Mouse (Mus musculus): ENCODE measurements around the gene Dus1l. TPM values are rescaled to one million over a fixed set of nuclear protein-coding genes. Genes with fewer than 3 reads are reported as not detected.
A peak's percentile ranks its signal among the peaks of the same experiment; 100 is the strongest.
"Not testable (repeated sequence)": the region's sequence is repeated elsewhere in the genome, so short reads cannot be mapped to it uniquely, and the experiment has no call there.

Dus1l gene
- polyA plus RNA-seq, 1 experiment from 2014 or later: 69.3 TPM

GRCm38 (mm10) chr11:120772749-120773148 is 23.5 kb downstream of the Dus1l start:
- Histone ChIP-seq H3K9me3 (replicated peaks; ENCODE audit: control insufficient read depth, low read length) (no peaks in the 10 kb centered on the region), H3K36me3 (ENCODE audit: control insufficient read depth, insufficient read depth, low read length) (no peaks in the 10 kb centered on the region), H3K4me1 (ENCODE audit: control insufficient read depth, insufficient read depth, low read length) (peaks cover 6% of the 10 kb centered on the region; the same call in 1 of the 2 replicates), H3K4me3 (replicated peaks; ENCODE audit: low read length) (no peak overlapping the region), H3K4me2 (ENCODE audit: low read depth, low read length) (no peak overlapping the region), H3K27ac (ENCODE audit: low read length) (no peak overlapping the region), H3K9ac (ENCODE audit: low read length) (no peak overlapping the region), H3K27me3 (ENCODE audit: control insufficient read depth, insufficient read depth, low read length) (no peaks in the 10 kb centered on the region)
- ATAC-seq (ENCODE audit: insufficient read depth, low FRiP score): no peak
- WGBS: 77% methylated on average over 3 of the region's 3 CpGs

- H3K4me3 ChIP-seq (replicated peaks; ENCODE audit: low read length): no peak overlapping the region
- H3K4me2 ChIP-seq (ENCODE audit: low read depth, low read length): no peak overlapping the region
- no peaks in the 10 kb centered on the region for H3K4me1 ChIP-seq (ENCODE audit: control insufficient read depth, insufficient read depth, low read length)
- H3K9ac ChIP-seq (ENCODE audit: low read length): no peak overlapping the region
- H3K27me3 ChIP-seq (ENCODE audit: control insufficient read depth, insufficient read depth, low read length): no peaks in the 10 kb centered on the region
- H3K36me3 ChIP-seq (ENCODE audit: control insufficient read depth, insufficient read depth, low read length): no peaks in the 10 kb centered on the region
- ATAC-seq (ENCODE audit: insufficient read depth, low FRiP score): peak; percentile 62; the same call in 1 of the 2 replicates
- WGBS: 67% methylated on average over 1 of the region's 1 CpGs
- peak overlapping the region; percentile 42; the same call in 1 of the 2 replicates for H3K27ac ChIP-seq (ENCODE audit: low read length)
- H3K9me3 ChIP-seq (replicated peaks; ENCODE audit: control insufficient read depth, low read length): no peaks in the 10 kb centered on the region
Observed at GRCm38 (mm10) chr11:120768206-120768605, 28.0 kb downstream of the Dus1l start.

GRCm38 (mm10) chr11:120767023-120767422 is 29.2 kb downstream of the Dus1l start:
- 61% methylated on average over 3 of the region's 7 CpGs for WGBS
- not testable (repeated sequence) for H3K4me1 ChIP-seq (ENCODE audit: control insufficient read depth, insufficient read depth, low read length); H3K9ac ChIP-seq (ENCODE audit: low read length); H3K36me3 ChIP-seq (ENCODE audit: control insufficient read depth, insufficient read depth, low read length); H3K27ac ChIP-seq (ENCODE audit: low read length); H3K9me3 ChIP-seq (replicated peaks; ENCODE audit: control insufficient read depth, low read length); H3K4me2 ChIP-seq (ENCODE audit: low read depth, low read length); ATAC-seq (ENCODE audit: insufficient read depth, low FRiP score); H3K27me3 ChIP-seq (ENCODE audit: control insufficient read depth, insufficient read depth, low read length); H3K4me3 ChIP-seq (replicated peaks; ENCODE audit: low read length)

- Histone ChIP-seq H3K9me3 (replicated peaks; ENCODE audit: control insufficient read depth, low read length) (peaks cover 13% of the 10 kb centered on the region), H3K4me2 (ENCODE audit: low read depth, low read length) (peak overlapping the region; percentile 24; the same call in 1 of the 2 replicates)
- not testable (repeated sequence) for H3K27me3 ChIP-seq (ENCODE audit: control insufficient read depth, insufficient read depth, low read length); H3K4me1 ChIP-seq (ENCODE audit: control insufficient read depth, insufficient read depth, low read length); H3K4me3 ChIP-seq (replicated peaks; ENCODE audit: low read length); H3K27ac ChIP-seq (ENCODE audit: low read length); H3K9ac ChIP-seq (ENCODE audit: low read length); H3K36me3 ChIP-seq (ENCODE audit: control insufficient read depth, insufficient read depth, low read length)
- peak; percentile 51 for ATAC-seq (ENCODE audit: insufficient read depth, low FRiP score)
- whole genome bisulfite sequencing: 12% methylated on average over 7 of the region's 23 CpGs
Observed at GRCm38 (mm10) chr11:120763121-120763999, 32.8 kb downstream of the Dus1l start.

- H3K9ac ChIP-seq (ENCODE audit: low read length): peak within 1 kb of the TSS; percentile 50
- H3K27ac ChIP-seq (ENCODE audit: low read length): peak within 1 kb of the TSS; percentile 85
- peak; percentile 49; the same call in 1 of the 2 replicates for ATAC-seq (ENCODE audit: insufficient read depth, low FRiP score)
- H3K27me3 ChIP-seq (ENCODE audit: control insufficient read depth, insufficient read depth, low read length); H3K36me3 ChIP-seq (ENCODE audit: control insufficient read depth, insufficient read depth, low read length); H3K4me3 ChIP-seq (replicated peaks; ENCODE audit: low read length); H3K4me1 ChIP-seq (ENCODE audit: control insufficient read depth, insufficient read depth, low read length): not testable (repeated sequence)
- 11% methylated on average over 14 of the region's 14 CpGs for WGBS
- peak within 1 kb of the TSS; percentile 24; the same call in 1 of the 2 replicates for H3K4me2 ChIP-seq (ENCODE audit: low read depth, low read length)
- peaks cover 19% of the 10 kb centered on the region for H3K9me3 ChIP-seq (replicated peaks; ENCODE audit: control insufficient read depth, low read length)
Observed at GRCm38 (mm10) chr11:120762672-120763041, 33.5 kb downstream of the Dus1l start, which contains the start of gene Hmga1b. Gene Hmga1b, plus strand, starts transcription at chr11:120762794.

GRCm38 (mm10) chr11:120761811-120762671 is 34.2 kb downstream of the Dus1l start:
- H3K4me1 ChIP-seq (ENCODE audit: control insufficient read depth, insufficient read depth, low read length): peaks cover 5% of the 10 kb centered on the region
- no peaks in the 10 kb centered on the region for H3K36me3 ChIP-seq (ENCODE audit: control insufficient read depth, insufficient read depth, low read length)
- H3K9me3 ChIP-seq (replicated peaks; ENCODE audit: control insufficient read depth, low read length): peaks cover 21% of the 10 kb centered on the region
- no peaks in the 10 kb centered on the region for H3K27me3 ChIP-seq (ENCODE audit: control insufficient read depth, insufficient read depth, low read length)
- ATAC-seq (ENCODE audit: insufficient read depth, low FRiP score): peak; percentile 73; the same call in 1 of the 2 replicates
- no peak overlapping the region for H3K4me3 ChIP-seq (replicated peaks; ENCODE audit: low read length)
- H3K27ac ChIP-seq (ENCODE audit: low read length): peak overlapping the region; percentile 85
- H3K4me2 ChIP-seq (ENCODE audit: low read depth, low read length): peak overlapping the region; percentile 24; the same call in 1 of the 2 replicates
- H3K9ac ChIP-seq (ENCODE audit: low read length): peak overlapping the region; percentile 50
- WGBS: 60% methylated on average over 14 of the region's 14 CpGs

- H3K27ac ChIP-seq (ENCODE audit: low read length): no peak overlapping the region
- H3K9ac ChIP-seq (ENCODE audit: low read length): no peak overlapping the region
- no peaks in the 10 kb centered on the region for H3K36me3 ChIP-seq (ENCODE audit: control insufficient read depth, insufficient read depth, low read length)
- 87% methylated on average over 9 of the region's 9 CpGs for WGBS
- no peaks in the 10 kb centered on the region for H3K27me3 ChIP-seq (ENCODE audit: control insufficient read depth, insufficient read depth, low read length)
- no peak overlapping the region for H3K4me2 ChIP-seq (ENCODE audit: low read depth, low read length)
- peaks cover 5% of the 10 kb centered on the region for H3K4me1 ChIP-seq (ENCODE audit: control insufficient read depth, insufficient read depth, low read length)
- H3K9me3 ChIP-seq (replicated peaks; ENCODE audit: control insufficient read depth, low read length): peaks cover 23% of the 10 kb centered on the region
- H3K4me3 ChIP-seq (replicated peaks; ENCODE audit: low read length): no peak overlapping the region
- no peak for ATAC-seq (ENCODE audit: insufficient read depth, low FRiP score)
Observed at GRCm38 (mm10) chr11:120760236-120760635, 36.0 kb downstream of the Dus1l start.

- ATAC-seq (ENCODE audit: insufficient read depth, low FRiP score): no peak
- H3K9me3 ChIP-seq (replicated peaks; ENCODE audit: control insufficient read depth, low read length): no peaks in the 10 kb centered on the region
- no peak overlapping the region for H3K4me3 ChIP-seq (replicated peaks; ENCODE audit: low read length)
- no peaks in the 10 kb centered on the region for H3K36me3 ChIP-seq (ENCODE audit: control insufficient read depth, insufficient read depth, low read length)
- WGBS: 56% methylated on average over 4 of the region's 4 CpGs
- no peaks in the 10 kb centered on the region; the same call in none of the 2 replicates for H3K4me1 ChIP-seq (ENCODE audit: control insufficient read depth, insufficient read depth, low read length)
- H3K4me2 ChIP-seq (ENCODE audit: low read depth, low read length): no peak overlapping the region
- no peaks in the 10 kb centered on the region for H3K27me3 ChIP-seq (ENCODE audit: control insufficient read depth, insufficient read depth, low read length)
- no peak overlapping the region for H3K9ac ChIP-seq (ENCODE audit: low read length)
- no peak overlapping the region for H3K27ac ChIP-seq (ENCODE audit: low read length)
Observed at GRCm38 (mm10) chr11:120751606-120752005, 44.6 kb downstream of the Dus1l start.
